Mouse (Mus musculus) intestine, embryonic 15.5 days (tissue): ENCODE data around the gene Magt1. TPM values are rescaled to one million over a fixed set of nuclear protein-coding genes. Genes with fewer than 3 reads are reported as not detected.

Experiments used
- ATAC-seq: fragments of 200-750 bp; cut with Nextera tagmentation; 2 replicates; pipeline ENCODE4 v1.8.0; 2017; ENCODE audit warnings: moderate TSS enrichment, moderate library complexity
- H3K27ac ChIP-seq: fragments of 300-500 bp; sonication (generic); 2 replicates; pipeline ENCODE4 v1.5.1; 2015; ENCODE audit warnings: mild to moderate bottlenecking, inconsistent platforms
- H3K27me3 ChIP-seq: fragments of 300-500 bp; sonication (generic); replicated peaks from 2 replicates; pipeline ENCODE4 v1.6.1; 2015; ENCODE audit warnings: inconsistent platforms
- H3K36me3 ChIP-seq: fragments of 300-500 bp; sonication (generic); 2 replicates; pipeline ENCODE4 v1.6.1; 2015; ENCODE audit warnings: inconsistent platforms
- H3K4me1 ChIP-seq: fragments of 300-500 bp; sonication (generic); replicated peaks from 2 replicates; pipeline ENCODE4 v1.6.1; 2015; ENCODE audit warnings: inconsistent platforms
- H3K4me2 ChIP-seq: fragments of 300-500 bp; sonication (generic); replicated peaks from 2 replicates; pipeline ENCODE4 v1.6.1; 2015; ENCODE audit warnings: mild to moderate bottlenecking, inconsistent platforms
- H3K4me3 ChIP-seq: fragments of 300-500 bp; sonication (generic); replicated peaks from 2 replicates; pipeline ENCODE4 v1.5.1; 2015; ENCODE audit warnings: inconsistent platforms
- H3K9ac ChIP-seq: fragments of 300-500 bp; sonication (generic); 2 replicates; pipeline ENCODE4 v1.6.1; 2015; ENCODE audit warnings: inconsistent platforms
- H3K9me3 ChIP-seq: fragments of 300-500 bp; sonication (generic); 2 replicates; pipeline ENCODE4 v1.6.1; 2016; ENCODE audit warnings: inconsistent platforms
- WGBS: fragments of 180-500 bp; shearing (Covaris S2); methylation state at CpG from one replicate; pipeline ENCODE4 v1.1.7; 2015; 5-methylcytosine and 5-hydroxymethylcytosine counted together
- polyA plus RNA-seq: library from polyadenylated mRNA; unstranded; fragments of >200 nt; fragmentation: Nextera tagmentation; extraction: Ambion mirVana; gene quantifications from 2 replicates; pipeline ENCODE4 v1.2.1, GENCODE M21; 2015

The Magt1 gene
- 78.8 and 81.5 TPM in 2 replicates for polyA plus RNA-seq

DNA sequence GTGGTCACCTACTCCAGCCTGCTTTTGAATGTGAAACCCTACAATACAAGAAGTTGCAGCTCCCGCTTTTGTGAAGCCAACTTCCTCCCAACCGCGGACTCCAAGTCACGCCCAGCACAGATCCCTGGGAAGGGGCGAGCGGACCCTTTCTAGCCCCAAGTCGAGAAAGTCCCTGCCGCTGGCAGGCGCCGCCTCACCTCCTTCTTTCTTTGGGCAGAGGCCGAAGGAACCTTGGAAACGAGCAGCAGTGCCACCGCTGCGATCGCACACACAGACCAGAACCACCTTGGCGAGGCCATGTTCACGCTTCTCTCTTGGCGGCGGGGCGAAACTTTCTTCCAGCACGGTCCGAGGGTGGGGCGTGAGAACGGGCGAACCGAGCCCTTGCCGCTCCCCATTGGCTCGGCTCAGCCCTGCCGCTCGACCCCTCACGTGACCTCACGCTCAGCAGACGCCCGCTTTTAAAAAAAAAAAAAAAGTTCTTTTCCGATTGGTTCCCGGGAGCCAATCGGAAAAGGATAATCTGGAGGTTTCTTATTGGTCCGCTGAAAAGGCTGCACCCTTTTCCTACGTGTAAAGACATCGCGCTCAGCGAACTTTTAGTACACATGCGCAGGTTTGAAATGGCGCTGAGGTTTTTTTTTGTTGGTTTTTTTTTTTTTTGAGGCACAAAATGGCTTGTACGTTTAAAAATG, at the start of gene Magt1:
Gene Magt1 (minus strand): TSS at position 442 of the 695 bp plus-strand sequence.
- Histone ChIP-seq H3K4me1 (no peaks in the 10 kb centered on the region), H3K36me3 (no peaks in the 10 kb centered on the region), H3K9me3 (no peaks in the 10 kb centered on the region)

DNA sequence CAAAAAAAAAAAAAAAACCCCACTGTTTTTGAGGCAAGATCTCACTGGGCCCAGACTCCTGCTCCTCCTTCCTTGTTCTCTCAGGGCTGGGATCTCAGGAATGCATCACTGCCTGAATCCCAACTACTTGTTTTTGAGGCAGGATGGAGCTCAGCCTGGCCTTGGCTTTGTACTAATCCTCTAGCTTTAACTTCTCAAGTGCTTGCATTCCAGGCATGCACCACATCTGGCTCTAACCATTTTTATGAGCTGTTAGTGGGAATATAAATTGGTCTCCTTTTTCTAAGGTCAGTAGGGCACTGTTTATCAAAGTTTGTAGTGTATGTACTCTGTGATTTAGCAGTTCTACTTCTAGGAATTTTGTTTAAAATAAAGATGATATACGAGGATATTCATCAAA, 36.5 kb upstream of the Magt1 start:
- H3K27me3 ChIP-seq: no peaks in the 10 kb centered on the region
- no peak overlapping the region for H3K27ac ChIP-seq
- 31% methylated on average over 1 of the region's 1 CpGs for WGBS
- H3K9ac ChIP-seq: no peak overlapping the region
- H3K9me3 ChIP-seq: no peaks in the 10 kb centered on the region
- H3K4me3 ChIP-seq: no peak overlapping the region
- H3K4me1 ChIP-seq: 0 out of 2 replicates have a peak, but pooled peaks cover 4% of the 10 kb centered on the region
- ATAC-seq: no peak
- H3K4me2 ChIP-seq: no peak overlapping the region
- H3K36me3 ChIP-seq: no peaks in the 10 kb centered on the region

More for the DNA sequence above, at the start of gene Magt1:
- H3K27ac ChIP-seq: peak within 1 kb of the TSS; percentile 93
- peak within 1 kb of the TSS; percentile 48 for H3K4me2 ChIP-seq
- peak within 1 kb of the TSS; percentile 66 for H3K9ac ChIP-seq
- 20% methylated on average over 45 of the region's 45 CpGs for WGBS
- H3K27me3 ChIP-seq: no peaks in the 10 kb centered on the region
- ATAC-seq: peak; percentile 96
- H3K4me3 ChIP-seq: peak within 1 kb of the TSS; percentile 56

DNA sequence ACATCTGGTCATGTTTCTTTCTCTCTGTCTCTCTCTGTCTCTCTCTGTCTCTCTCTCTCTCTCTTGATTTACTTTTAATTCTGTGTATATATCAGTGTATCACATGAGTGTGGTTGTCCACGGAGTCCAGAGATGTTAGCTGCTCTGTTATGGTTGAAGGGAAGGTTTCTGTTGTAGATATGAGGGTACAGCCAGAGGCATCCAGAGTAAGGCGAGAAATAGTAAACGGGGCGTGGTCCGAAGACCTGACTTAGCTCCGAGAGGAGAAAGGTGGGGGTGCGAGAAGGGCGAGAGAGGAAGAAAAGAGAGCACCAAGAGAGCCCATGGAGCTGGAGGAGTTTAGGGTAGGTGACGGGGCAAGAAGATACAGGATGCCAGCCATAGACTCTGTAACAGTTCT, 34.2 kb upstream of the Magt1 start:
- Histone ChIP-seq H3K9ac (no peak overlapping the region), H3K36me3 (no peaks in the 10 kb centered on the region), H3K4me2 (0 out of 2 replicates have a peak overlapping the region, but pooled peaks have one; percentile 24), H3K9me3 (no peaks in the 10 kb centered on the region), H3K27me3 (no peaks in the 10 kb centered on the region), H3K4me3 (no peak overlapping the region), H3K27ac (0 out of 2 replicates have a peak overlapping the region, but pooled peaks have one; percentile 48), H3K4me1 (0 out of 2 replicates have a peak, but pooled peaks cover 4% of the 10 kb centered on the region)
- WGBS: 34% methylated on average over 9 of the region's 9 CpGs
- ATAC-seq: peak; percentile 32; the same call in 1 of the 2 replicates

DNA sequence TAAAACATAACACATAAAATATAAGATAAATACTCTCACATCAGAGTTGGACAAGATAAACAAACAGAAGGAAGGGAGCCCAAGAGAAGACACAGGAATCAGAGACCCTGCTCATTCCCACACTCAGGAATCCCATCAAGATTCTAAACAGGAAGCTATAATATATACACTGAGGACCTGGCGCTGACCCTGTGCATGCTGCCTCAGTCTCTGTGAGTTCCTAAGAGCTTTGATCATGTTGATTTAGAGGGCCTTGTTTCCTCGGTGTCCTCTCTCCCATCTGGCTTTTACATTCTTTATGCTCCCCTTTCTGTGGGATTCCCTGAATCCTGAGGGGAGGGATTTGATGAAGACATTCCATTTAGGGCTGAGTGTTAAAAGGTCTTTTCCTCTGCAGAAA, 33.7 kb upstream of the Magt1 start:
- no peaks in the 10 kb centered on the region for H3K9me3 ChIP-seq
- no peak overlapping the region for H3K9ac ChIP-seq
- WGBS: 42% methylated on average over 2 of the region's 2 CpGs
- no peaks in the 10 kb centered on the region for H3K36me3 ChIP-seq
- no peaks in the 10 kb centered on the region for H3K27me3 ChIP-seq
- H3K4me3 ChIP-seq: no peak overlapping the region
- peak; percentile 85 for ATAC-seq
- H3K4me2 ChIP-seq: no peak overlapping the region
- H3K4me1 ChIP-seq: 0 out of 2 replicates have a peak, but pooled peaks cover 4% of the 10 kb centered on the region
- no peak overlapping the region for H3K27ac ChIP-seq

DNA sequence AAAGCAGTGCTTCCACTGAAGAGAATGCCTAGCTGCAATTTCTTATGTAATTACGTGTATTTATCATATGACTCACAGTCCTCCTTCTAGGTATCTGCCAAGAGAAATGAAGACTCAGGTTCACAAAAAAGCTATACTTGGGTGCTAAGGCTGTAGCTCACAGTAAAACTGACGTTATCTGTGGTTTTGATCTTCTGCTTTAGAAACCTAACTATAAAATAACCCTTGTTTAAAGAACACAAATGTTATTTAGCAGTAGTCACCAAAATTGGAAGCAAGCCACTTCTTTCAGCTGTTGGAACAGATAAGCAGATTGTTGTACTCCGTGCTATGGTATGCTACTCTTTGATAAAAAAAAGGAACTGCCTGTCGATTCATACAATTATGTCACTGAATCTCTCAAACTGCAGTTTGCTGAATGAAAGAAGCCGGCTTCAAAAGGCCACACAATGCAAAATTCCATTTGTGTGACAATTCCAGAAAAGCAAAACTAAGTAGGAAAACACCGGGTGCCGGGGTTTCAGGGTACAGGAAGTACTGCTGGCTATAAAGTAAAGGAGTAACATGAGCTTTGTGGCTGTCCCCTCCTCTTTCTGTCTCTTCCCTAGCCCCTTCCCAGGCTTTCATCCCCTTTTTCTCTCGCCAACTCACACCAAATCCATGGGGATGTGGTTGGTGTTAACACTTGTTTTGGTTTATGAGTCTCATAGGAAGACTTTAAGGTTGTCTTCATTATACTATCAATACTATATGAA, 32.3 kb upstream of the Magt1 start:
- Histone ChIP-seq H3K4me1 (0 out of 2 replicates have a peak, but pooled peaks cover 4% of the 10 kb centered on the region), H3K4me3 (no peak overlapping the region), H3K27me3 (no peaks in the 10 kb centered on the region), H3K27ac (no peak overlapping the region), H3K36me3 (no peaks in the 10 kb centered on the region), H3K9me3 (no peaks in the 10 kb centered on the region), H3K9ac (no peak overlapping the region), H3K4me2 (no peak overlapping the region)
- WGBS: 47% methylated on average over 8 of the region's 8 CpGs
- no peak for ATAC-seq

DNA sequence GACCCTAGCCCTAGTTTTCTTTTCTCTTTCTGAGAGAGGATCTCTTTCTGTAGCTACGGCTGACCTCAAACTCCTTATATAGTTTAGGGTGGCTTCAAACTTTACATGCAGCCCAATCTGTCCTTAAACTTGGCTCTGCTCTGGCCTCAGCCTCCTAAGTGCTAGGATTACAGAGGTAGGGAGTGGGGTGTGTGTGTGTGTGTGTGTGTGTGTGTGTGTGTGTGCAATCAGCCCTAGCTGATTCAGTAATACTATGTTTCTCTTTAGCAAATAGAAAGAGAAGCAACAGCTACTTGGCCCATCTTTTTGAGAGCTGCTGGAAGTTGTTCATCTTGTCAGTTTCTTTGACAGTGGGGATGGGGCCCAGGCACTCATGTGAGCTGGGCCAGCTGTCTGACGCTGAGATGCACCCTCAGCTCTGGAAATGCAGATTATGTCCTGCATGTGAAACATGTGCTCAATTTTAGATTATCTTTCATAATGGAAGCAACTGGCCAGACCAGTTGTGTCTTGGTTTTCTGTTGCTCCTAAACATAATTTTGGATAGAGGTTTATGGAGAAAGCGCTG, 25.6 kb upstream of the Magt1 start:
- 57% methylated on average over 3 of the region's 3 CpGs for WGBS

DNA sequence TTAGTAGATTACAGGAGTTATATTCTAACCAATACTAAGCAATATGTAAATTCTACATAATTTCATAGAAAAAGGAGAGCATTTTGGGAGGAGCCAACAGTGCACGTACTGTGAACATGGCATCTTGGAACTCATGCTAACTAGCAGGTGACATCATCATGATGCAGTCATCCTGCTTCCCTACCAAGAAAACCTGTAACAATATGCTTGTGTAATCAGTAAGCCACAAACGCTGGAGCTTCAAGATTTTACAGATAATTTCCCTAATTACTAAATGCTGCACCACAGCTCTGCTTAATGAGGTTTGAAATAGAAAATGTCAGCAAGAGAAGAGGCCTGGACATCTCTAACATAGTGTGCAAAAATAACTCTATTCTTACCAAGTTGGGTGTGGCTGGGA, 24.0 kb upstream of the Magt1 start:
- Histone ChIP-seq H3K4me1 (no peaks in the 10 kb centered on the region), H3K27ac (no peak overlapping the region), H3K4me3 (no peak overlapping the region), H3K9ac (no peak overlapping the region), H3K27me3 (no peaks in the 10 kb centered on the region), H3K4me2 (no peak overlapping the region), H3K9me3 (no peaks in the 10 kb centered on the region), H3K36me3 (no peaks in the 10 kb centered on the region)
- 68% methylated on average over 2 of the region's 2 CpGs for WGBS
- no peak for ATAC-seq

More for the DNA sequence above, 25.6 kb upstream of the Magt1 start:
- H3K36me3 ChIP-seq: no peaks in the 10 kb centered on the region
- H3K4me2 ChIP-seq: no peak overlapping the region
- H3K27me3 ChIP-seq: no peaks in the 10 kb centered on the region
- no peak overlapping the region for H3K27ac ChIP-seq
- no peaks in the 10 kb centered on the region for H3K4me1 ChIP-seq
- H3K9me3 ChIP-seq: no peaks in the 10 kb centered on the region
- no peak for ATAC-seq
- no peak overlapping the region for H3K4me3 ChIP-seq
- H3K9ac ChIP-seq: no peak overlapping the region

DNA sequence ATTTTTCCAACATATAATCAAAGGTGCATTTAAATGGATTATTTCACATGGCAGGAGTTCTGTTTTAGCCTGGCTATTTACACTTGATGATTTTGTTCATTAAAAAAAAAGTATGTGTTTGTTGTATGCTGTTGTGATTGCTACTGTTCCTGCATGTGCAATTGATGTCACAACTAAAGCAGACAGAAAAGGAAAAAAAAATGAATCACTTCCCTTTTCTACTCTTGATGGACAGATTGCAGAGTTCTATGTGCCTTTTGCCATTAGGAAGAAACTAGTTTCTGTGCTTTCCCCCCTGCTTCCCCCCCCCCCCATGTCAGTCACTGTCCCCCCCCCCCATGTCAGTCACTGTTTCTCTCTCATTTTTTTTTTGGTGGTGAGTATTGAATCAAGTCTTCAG, 19.4 kb upstream of the Magt1 start:
- Histone ChIP-seq H3K4me3 (no peak overlapping the region), H3K36me3 (no peaks in the 10 kb centered on the region), H3K9me3 (no peaks in the 10 kb centered on the region), H3K4me2 (no peak overlapping the region), H3K9ac (no peak overlapping the region), H3K4me1 (no peaks in the 10 kb centered on the region), H3K27me3 (no peaks in the 10 kb centered on the region), H3K27ac (no peak overlapping the region)
- no peak for ATAC-seq

DNA sequence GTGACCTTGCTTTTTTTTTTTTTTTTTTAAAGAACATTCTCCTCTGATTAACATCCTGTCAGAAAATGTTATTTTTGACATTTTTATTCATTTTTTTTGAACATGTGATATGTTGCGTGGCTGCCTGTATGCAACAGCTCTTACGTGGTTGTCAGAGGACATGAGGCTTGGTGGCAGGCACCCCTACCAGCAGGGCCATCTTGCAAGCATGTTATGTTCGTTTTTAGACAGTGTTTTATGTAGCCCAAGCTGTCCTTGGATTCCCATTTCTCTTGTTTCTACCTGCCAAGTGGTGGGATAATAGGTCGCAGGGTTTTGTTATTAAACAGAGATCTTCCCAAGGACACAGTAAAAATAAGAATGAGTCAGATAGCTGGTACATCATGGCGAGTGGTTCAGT, 18.5 kb upstream of the Magt1 start:
- Histone ChIP-seq H3K36me3 (no peaks in the 10 kb centered on the region), H3K9ac (no peak overlapping the region), H3K27ac (no peak overlapping the region), H3K9me3 (no peaks in the 10 kb centered on the region), H3K4me1 (no peaks in the 10 kb centered on the region), H3K4me3 (no peak overlapping the region), H3K27me3 (no peaks in the 10 kb centered on the region), H3K4me2 (no peak overlapping the region)
- WGBS: 60% methylated on average over 5 of the region's 5 CpGs
- ATAC-seq: no peak

DNA sequence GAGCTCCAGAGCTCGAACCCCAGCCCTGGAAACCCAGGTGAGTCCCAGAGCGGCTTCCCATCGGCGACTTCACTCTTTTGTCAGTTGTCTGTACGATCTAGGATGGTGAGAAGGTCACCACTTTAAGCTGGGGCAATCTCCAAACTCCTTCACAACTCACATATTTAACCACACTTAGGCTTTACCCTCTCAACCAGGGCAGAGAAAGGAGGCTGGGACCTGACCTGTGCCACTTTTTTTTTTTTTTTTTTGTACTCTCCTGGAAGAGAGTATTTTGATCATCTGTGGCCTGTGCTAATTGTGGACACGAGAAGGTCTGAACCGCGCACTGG, 15.6 kb upstream of the Magt1 start:
- Histone ChIP-seq H3K27me3 (no peaks in the 10 kb centered on the region), H3K4me3 (peak overlapping the region; percentile 44), H3K9me3 (no peaks in the 10 kb centered on the region), H3K4me2 (peak overlapping the region; percentile 46), H3K27ac (peak overlapping the region; percentile 60; the same call in 1 of the 2 replicates), H3K4me1 (no peaks in the 10 kb centered on the region), H3K36me3 (no peaks in the 10 kb centered on the region), H3K9ac (peak overlapping the region; percentile 47)
- ATAC-seq: peak; percentile 60; the same call in 1 of the 2 replicates
- 16% methylated on average over 8 of the region's 8 CpGs for WGBS

DNA sequence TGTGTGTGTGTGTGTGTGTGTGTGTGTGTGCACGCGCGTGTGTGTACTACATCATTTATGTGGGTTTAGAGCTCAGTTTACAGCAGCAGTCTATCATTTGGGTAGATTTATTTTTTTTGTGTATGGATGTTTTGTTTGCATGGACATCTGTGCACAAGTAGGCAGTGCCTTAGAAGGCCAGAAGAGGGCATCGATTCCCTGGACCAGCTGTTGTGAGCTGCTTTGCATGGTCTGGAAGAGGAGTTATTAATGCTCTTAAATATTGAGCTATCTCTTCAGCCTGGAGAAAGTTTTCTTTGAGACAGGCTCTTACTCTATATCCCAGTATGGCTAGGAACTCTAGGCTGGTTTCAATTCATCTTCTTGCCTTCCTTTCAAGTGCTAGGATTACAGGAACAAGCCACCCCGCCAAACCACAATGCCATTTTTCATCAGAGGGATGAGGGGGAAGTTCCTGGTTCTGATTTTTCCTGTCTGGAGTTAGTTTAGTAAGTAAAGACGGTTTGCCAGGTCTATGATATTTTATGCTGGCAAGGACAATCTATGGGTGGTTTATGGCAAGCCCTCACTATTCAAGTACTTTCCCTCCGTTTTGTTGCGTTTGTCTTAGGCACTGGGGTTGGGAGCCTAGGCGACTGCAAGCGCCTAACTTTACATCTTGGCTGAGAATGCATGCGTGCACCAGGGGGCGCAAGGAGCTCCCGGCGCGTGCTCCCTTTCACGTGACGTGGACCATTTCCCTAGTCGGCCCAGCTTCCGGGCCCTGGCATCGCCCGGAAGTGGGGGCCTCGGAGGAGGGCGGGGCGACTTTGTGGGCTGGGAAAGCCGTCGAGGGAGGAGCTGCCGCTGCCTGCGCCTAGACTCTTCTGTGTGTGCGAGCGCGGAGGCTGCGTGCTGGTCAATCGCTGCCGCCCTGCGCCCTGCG, 15.0 kb upstream of the Magt1 start, which contains the start of gene Atp7a:
Gene Atp7a (plus strand): TSS at position 859 of the 925 bp plus-strand sequence.
- peak within 1 kb of the TSS; percentile 60; the same call in 1 of the 2 replicates for H3K27ac ChIP-seq
- 19% methylated on average over 36 of the region's 36 CpGs for whole genome bisulfite sequencing

More for the DNA sequence above, 15.0 kb upstream of the Magt1 start, which contains the start of gene Atp7a:
- Histone ChIP-seq H3K4me2 (peak within 1 kb of the TSS; percentile 46), H3K36me3 (no peaks in the 10 kb centered on the region), H3K4me3 (peak within 1 kb of the TSS; percentile 44), H3K4me1 (no peaks in the 10 kb centered on the region), H3K9ac (peak within 1 kb of the TSS; percentile 47), H3K27me3 (no peaks in the 10 kb centered on the region), H3K9me3 (no peaks in the 10 kb centered on the region)
- peak; percentile 98 for ATAC-seq
